Mouse (Mus musculus) limb, embryonic 14.5 days (tissue): ENCODE data around the gene Usp45. TPM values are rescaled to one million over a fixed set of nuclear protein-coding genes. Genes with fewer than 3 reads are reported as not detected.

Source experiments
- ATAC-seq: fragments of 200-750 bp; cut with Nextera tagmentation; 2 replicates; pipeline ENCODE4 v1.8.0; 2017; ENCODE audit warnings: low read depth, moderate number of reproducible peaks, moderate TSS enrichment; ENCODE audit not compliant: low FRiP score
- DNase-seq: peaks from one replicate; pipeline ENCODE4 v3.0.0-alpha.2; 2015; ENCODE audit warnings: low spot score
- H3K27ac ChIP-seq: fragments of 300-500 bp; sonication (generic); replicated peaks from 2 replicates; pipeline ENCODE4 v1.5.1; 2014; ENCODE audit warnings: low read depth, mild to moderate bottlenecking, low read length, moderate library complexity, mixed read lengths
- H3K27me3 ChIP-seq: fragments of 300-500 bp; sonication (generic); 2 replicates; pipeline ENCODE4 v1.6.1; 2014; ENCODE audit warnings: low read length, mixed read lengths; ENCODE audit not compliant: control insufficient read depth, insufficient read depth
- H3K36me3 ChIP-seq: fragments of 300-500 bp; sonication (generic); 2 replicates; pipeline ENCODE4 v1.6.1; 2014; ENCODE audit warnings: mild to moderate bottlenecking, low read length, moderate library complexity, mixed read lengths; ENCODE audit not compliant: control insufficient read depth, insufficient read depth
- H3K4me1 ChIP-seq: fragments of 300-500 bp; sonication (generic); 2 replicates; pipeline ENCODE4 v1.6.1; 2014; ENCODE audit warnings: antibody characterized with exemption, low read length, mixed read lengths; ENCODE audit not compliant: control insufficient read depth, insufficient read depth
- H3K4me2 ChIP-seq: fragments of 300-500 bp; sonication (generic); replicated peaks from 2 replicates; pipeline ENCODE4 v1.6.1; 2014; ENCODE audit warnings: low read depth, mild to moderate bottlenecking, low read length, moderate library complexity; ENCODE audit not compliant: severe bottlenecking
- H3K4me3 ChIP-seq: fragments of 300-500 bp; sonication (generic); replicated peaks from 2 replicates; pipeline ENCODE4 v1.5.1; 2014; ENCODE audit warnings: low read length
- H3K9ac ChIP-seq: fragments of 300-500 bp; sonication (generic); 2 replicates; pipeline ENCODE4 v1.6.1; 2014; ENCODE audit warnings: mild to moderate bottlenecking, low read depth, low read length, moderate library complexity; ENCODE audit not compliant: severe bottlenecking
- H3K9me3 ChIP-seq: fragments of 300-500 bp; sonication (generic); 2 replicates; pipeline ENCODE4 v1.6.1; 2016; ENCODE audit warnings: low read length; ENCODE audit not compliant: control insufficient read depth
- POLR2A ChIP-seq: fragments of 200-500 bp; IDR thresholded peaks from 2 replicates; pipeline ENCODE4 v1.8.0; 2012; ENCODE audit warnings: inconsistent platforms, mild to moderate bottlenecking, moderate library complexity, borderline replicate concordance; ENCODE audit not compliant: insufficient read depth, insufficient read length; ENCODE audit errors: extremely low read depth
- WGBS: fragments of 180-500 bp; shearing (Covaris S2); extraction: QIAGEN DNeasy Blood & Tissue Kit; methylation state at CpG from one replicate; pipeline ENCODE4 v1.1.7; 2014; 5-methylcytosine and 5-hydroxymethylcytosine counted together
- polyA plus RNA-seq, 2 experiments: library from polyadenylated mRNA; depleted of rRNA in 1 of 2; stranded (reverse) in 1 of 2; unstranded in 1 of 2; fragments of >200 nt; fragmentation: Nextera tagmentation in 1 of 2; extraction: Ambion mirVana in 1 of 2; gene quantifications; 2 replicates each; pipeline versions ENCODE4 v1.2.1 to v1.2.3; 2012 to 2014

Usp45 gene
- polyA plus RNA-seq, 2 experiments = 9.2 to 11.3 TPM

GRCm38 (mm10) chr4:21801013-21801412, 34.1 kb downstream of the Usp45 start:
- no peak overlapping the region for H3K4me2 ChIP-seq
- H3K27me3 ChIP-seq = no peaks in the 10 kb centered on the region
- ATAC-seq = no peak
- no peaks in the 10 kb centered on the region for H3K4me1 ChIP-seq
- TF ChIP-seq POLR2A = no peak
- no peak for DNase-seq
- peaks cover 74% of the 10 kb centered on the region for H3K36me3 ChIP-seq
- no peak overlapping the region for H3K27ac ChIP-seq
- no peak overlapping the region for H3K9ac ChIP-seq
- H3K4me3 ChIP-seq = no peak overlapping the region
- 96% methylated on average over 1 of the region's 1 CpGs for WGBS
- H3K9me3 ChIP-seq = no peaks in the 10 kb centered on the region

GRCm38 (mm10) chr4:21801620-21802019, 34.7 kb downstream of the Usp45 start:
- no peaks in the 10 kb centered on the region for H3K27me3 ChIP-seq
- H3K9ac ChIP-seq = no peak overlapping the region
- no peak overlapping the region for H3K27ac ChIP-seq
- ATAC-seq (no peak), DNase-seq (no peak)
- no peak overlapping the region for H3K4me2 ChIP-seq
- H3K4me3 ChIP-seq = no peak overlapping the region
- no peak for TF ChIP-seq POLR2A
- peaks cover 79% of the 10 kb centered on the region for H3K36me3 ChIP-seq
- H3K4me1 ChIP-seq = no peaks in the 10 kb centered on the region
- H3K9me3 ChIP-seq = no peaks in the 10 kb centered on the region
- 97% methylated on average over 2 of the region's 2 CpGs for WGBS

- Histone ChIP-seq H3K4me3 (no peak overlapping the region), H3K27ac (no peak overlapping the region), H3K4me1 (no peaks in the 10 kb centered on the region), H3K9ac (no peak overlapping the region), H3K27me3 (no peaks in the 10 kb centered on the region), H3K4me2 (no peak overlapping the region), H3K36me3 (peaks cover 67% of the 10 kb centered on the region), H3K9me3 (no peaks in the 10 kb centered on the region)
- 70% methylated on average over 5 of the region's 5 CpGs for WGBS
- no peak for ATAC-seq
- TF ChIP-seq POLR2A = no peak
- no peak for DNase-seq
Observed at GRCm38 (mm10) chr4:21807204-21807603, 40.2 kb downstream of the Usp45 start.

- TF ChIP-seq POLR2A = no peak
- ATAC-seq = no peak
- WGBS = 91% methylated on average over 3 of the region's 3 CpGs
Observed at GRCm38 (mm10) chr4:21810608-21811007, 43.7 kb downstream of the Usp45 start.

GRCm38 (mm10) chr4:21812635-21813034, 45.7 kb downstream of the Usp45 start:
- ATAC-seq (no peak), DNase-seq (no peak)
- Histone ChIP-seq H3K9me3 (no peaks in the 10 kb centered on the region), H3K27me3 (no peaks in the 10 kb centered on the region), H3K9ac (no peak overlapping the region), H3K4me3 (no peak overlapping the region), H3K4me2 (no peak overlapping the region), H3K27ac (no peak overlapping the region), H3K4me1 (no peaks in the 10 kb centered on the region), H3K36me3 (peaks cover 61% of the 10 kb centered on the region)
- TF ChIP-seq POLR2A = no peak
- WGBS = 93% methylated on average over 6 of the region's 6 CpGs

More at GRCm38 (mm10) chr4:21810608-21811007, 43.7 kb downstream of the Usp45 start:
- Histone ChIP-seq H3K27ac (no peak overlapping the region), H3K9ac (no peak overlapping the region), H3K4me1 (no peaks in the 10 kb centered on the region), H3K9me3 (no peaks in the 10 kb centered on the region), H3K4me3 (no peak overlapping the region), H3K27me3 (no peaks in the 10 kb centered on the region), H3K4me2 (no peak overlapping the region), H3K36me3 (peaks cover 53% of the 10 kb centered on the region)
- no peak for DNase-seq

- H3K9me3 ChIP-seq = no peaks in the 10 kb centered on the region
- H3K4me3 ChIP-seq = no peak overlapping the region
- WGBS = 46% methylated on average over 2 of the region's 2 CpGs
- no peak for TF ChIP-seq POLR2A
- no peak overlapping the region for H3K27ac ChIP-seq
- no peaks in the 10 kb centered on the region for H3K27me3 ChIP-seq
- no peak overlapping the region for H3K9ac ChIP-seq
- ATAC-seq = peak; percentile 47; the same call in 1 of the 2 replicates
- peaks cover 60% of the 10 kb centered on the region for H3K36me3 ChIP-seq
- H3K4me2 ChIP-seq = no peak overlapping the region
- H3K4me1 ChIP-seq = no peaks in the 10 kb centered on the region
- DNase-seq = peak; percentile 85
Observed at GRCm38 (mm10) chr4:21814029-21814428, 47.1 kb downstream of the Usp45 start.
